Mouse (Mus musculus) thymus, adult 2 months (tissue): ENCODE results near the gene Anks1.

Experiments used
- CTCF ChIP-seq: fragments of 200-500 bp; IDR thresholded peaks from 2 replicates; pipeline ENCODE4 v1.5.1; 2012; ENCODE audit warnings: mild to moderate bottlenecking, control low read depth, low read length, moderate library complexity, borderline replicate concordance; ENCODE audit not compliant: control insufficient read depth, poor library complexity, insufficient read depth; ENCODE audit errors: extremely low read depth
- POLR2A ChIP-seq: fragments of 200-500 bp; IDR thresholded peaks from 2 replicates; pipeline ENCODE4 v1.6.1; 2012; ENCODE audit warnings: mild to moderate bottlenecking, low read length, control low read depth, moderate library complexity; ENCODE audit not compliant: control insufficient read depth, poor library complexity, insufficient read depth; ENCODE audit errors: extremely low read depth

DNA sequence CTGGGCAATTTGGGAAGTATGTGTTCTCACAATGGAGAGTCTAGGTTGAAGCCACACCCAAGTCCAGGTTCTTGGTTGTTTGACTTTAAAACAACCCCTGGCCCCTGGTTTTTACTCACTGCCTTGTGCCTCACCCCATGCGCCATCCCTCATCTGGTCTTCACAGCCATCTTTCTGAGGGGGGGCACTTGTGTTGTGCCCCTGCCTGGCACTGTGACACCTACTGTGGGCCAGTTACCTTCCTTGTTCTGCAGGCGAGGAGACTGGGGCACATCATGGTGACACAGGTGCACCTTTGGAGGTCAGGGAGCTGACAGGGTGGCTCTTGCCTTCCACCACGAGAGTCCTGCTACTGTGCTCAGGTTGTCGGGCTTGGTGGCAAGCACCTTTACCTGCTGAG is 33.0 kb downstream of the Anks1 start:
- TF ChIP-seq CTCF, result no peak
- no peak for TF ChIP-seq POLR2A
